Mouse (Mus musculus) lung, adult 10 weeks (tissue): Measurements from ENCODE around the gene G0s2. TPM values are rescaled to one million over a fixed set of nuclear protein-coding genes. Genes with fewer than 3 reads are reported as not detected.

Experiments
- polyA plus RNA-seq: library from polyadenylated mRNA; stranded (reverse); fragments of 350-450 nt; fragmentation: Illumina TruSeq; extraction: RNeasy Lipid Tissue Mini Kit (QIAGEN cat#74804); gene quantifications from one replicate; pipeline ENCODE4 v1.2.3, GENCODE M21; 2014; ENCODE audit warnings: low read depth, low replicate concordance; ENCODE audit not compliant: insufficient read depth

The G0s2 gene
- 215 TPM for polyA plus RNA-seq

DNA sequence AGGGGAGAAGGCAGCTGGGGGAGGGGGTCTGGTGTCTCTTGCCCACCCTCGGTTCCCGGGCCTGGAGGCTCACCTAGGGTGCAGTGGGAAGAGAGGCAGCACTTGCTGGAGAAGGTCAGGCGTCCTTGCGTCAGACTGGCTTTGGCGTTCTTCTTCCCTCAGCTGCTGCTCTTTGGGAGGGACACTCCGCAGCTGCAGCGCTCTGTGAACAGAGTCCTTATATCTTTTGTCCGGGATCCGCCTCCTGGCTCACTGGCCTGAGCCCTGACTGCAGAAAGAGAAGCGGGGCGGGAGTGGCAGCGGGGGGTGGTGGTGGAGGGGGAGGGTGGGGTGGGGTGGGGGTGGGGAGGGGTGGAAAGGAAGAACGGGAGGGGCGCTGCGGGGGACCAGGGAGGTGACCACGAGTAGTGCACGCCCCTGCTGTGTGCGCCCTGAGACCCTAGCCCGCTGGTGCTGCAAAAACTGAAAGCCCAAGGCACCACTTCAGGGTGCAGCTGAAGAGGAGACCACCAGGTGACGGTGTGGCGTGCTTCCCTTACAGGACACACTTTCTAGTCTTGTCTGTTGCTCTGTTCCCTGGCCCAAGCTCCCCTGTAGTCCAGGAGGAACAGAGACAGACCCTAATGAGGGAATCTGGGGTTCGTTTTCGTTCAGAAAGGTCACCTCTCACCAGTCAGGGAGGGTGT is at the start of gene G0s2:
Gene G0s2, minus strand, starts transcription at position 302 of the 686 bp plus-strand sequence.

DNA sequence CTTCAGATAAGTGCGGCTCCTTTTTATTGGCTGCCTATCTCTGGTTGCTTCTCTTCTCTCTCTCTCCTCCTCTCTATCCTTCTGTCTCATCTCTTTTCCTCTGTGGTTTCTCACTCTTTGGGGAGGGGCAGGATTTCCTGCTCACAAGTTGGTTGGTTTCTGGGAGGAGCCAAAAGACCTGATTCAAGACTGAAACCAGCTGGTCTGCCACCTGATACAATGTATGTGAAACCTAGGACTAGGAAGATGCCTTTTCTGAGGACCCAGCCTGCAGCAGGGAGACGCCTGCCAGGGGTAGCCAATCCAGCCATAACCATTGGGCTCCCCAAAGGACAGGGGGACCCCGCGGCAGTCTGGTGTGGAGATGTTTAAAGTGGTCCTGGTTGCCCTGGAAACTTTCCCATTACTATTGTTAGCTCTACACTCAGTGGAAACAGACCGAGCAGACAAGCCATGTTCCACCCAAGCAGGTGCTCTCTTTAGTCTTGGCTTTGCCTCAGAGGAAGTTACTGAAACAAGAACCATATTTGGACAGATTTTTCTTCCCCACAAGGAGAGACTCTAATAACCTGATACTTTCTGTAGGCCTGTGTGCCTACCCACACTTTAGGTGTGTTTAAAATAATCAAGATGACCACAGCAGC is 8.9 kb downstream of the G0s2 start, which contains the start of gene Hsd11b1:
Gene Hsd11b1, minus strand, starts transcription at position 121 of the 644 bp plus-strand sequence.

Other genes with a start within 250 kb of the G0s2 start
- 0.15 TPM for gene Syt14, start 237.4 kb downstream of the G0s2 start, polyA plus RNA-seq
- gene Diexf, start 142.9 kb downstream of the G0s2 start, polyA plus RNA-seq: 3.3 TPM
- gene Irf6, start 120.1 kb downstream of the G0s2 start, polyA plus RNA-seq: 9.6 TPM
- 3.0 TPM for gene A130010J15Rik, start 105.2 kb downstream of the G0s2 start, polyA plus RNA-seq
- 11.8 TPM for gene Traf3ip3, start 71.5 kb downstream of the G0s2 start, polyA plus RNA-seq
- gene Lamb3, start 65.5 kb downstream of the G0s2 start, polyA plus RNA-seq: 24.1 TPM
- gene Hsd11b1, start 9.1 kb downstream of the G0s2 start, polyA plus RNA-seq: 295 TPM
- gene Camk1g, start 97.1 kb upstream of the G0s2 start, polyA plus RNA-seq: not detected